21 mouse cellular contexts compared by ENCODE assay signal in genomic region chr7:97914833-97915516, GRCm38 (mm10). TPM values are rescaled to one million over a fixed set of nuclear protein-coding genes. Genes with fewer than 3 reads are reported as not detected.
DNase-seq lines count a peak whose midpoint lies in the region; ATAC-seq and TF ChIP-seq lines count a peak whose summit lies in the region.
"Had no signal": no experiment of that assay in that cellular context is flagged by ENCODE, and none has a peak within 500 bp of the region (broad histone marks: within the 10 kb centered on the region; RNA-seq: fewer than 3 reads in every experiment).

No protein-coding gene starts in this region.

- no peak overlapping the region for H3K27ac ChIP-seq in midbrain, postnatal 0 days (ENCODE audit: low read depth, low read length)
- H3K27ac ChIP-seq in midbrain, embryonic 11.5 days (ENCODE audit: low read depth, low read length) = no peak overlapping the region
- H3K27ac ChIP-seq: intestine, embryonic 15.5 days; limb, embryonic 13.5 days; midbrain, embryonic 12.5 days; stomach, embryonic 15.5 days had no signal

- DNase-seq in heart, adult 11 months = peak; percentile 39
- DNase-seq in heart, postnatal 36 days = no peak
- peak; percentile 32 for DNase-seq in midbrain, postnatal 0 days (ENCODE audit: low spot score)
- no peak for DNase-seq in midbrain, embryonic 11.5 days (ENCODE audit: low spot score, missing footprints)
- DNase-seq in cerebellum, adult 18-20 months = peak; percentile 26 to 42
- peak; percentile 1 for DNase-seq in fat pad, adult 2 months (ENCODE audit: extremely low read depth, low read depth, low spot score)
- no peak for DNase-seq in gastrocnemius, adult 8-10 months (ENCODE audit: low spot score in 2 of 2)
- DNase-seq in spleen, postnatal 10 days (ENCODE audit: low spot score in 2 of 2) = no peak
- DNase-seq: gastrocnemius, postnatal 25 days; kidney, postnatal 14 days; thymus, postnatal 14 days had no signal

- 70% methylated on average over 2 of the region's 2 CpGs for WGBS in midbrain, postnatal 0 days
- 94% methylated on average over 2 of the region's 2 CpGs for WGBS in midbrain, embryonic 11.5 days

- H3K27me3 ChIP-seq in midbrain, postnatal 0 days (ENCODE audit: insufficient read depth, low read length) = no peaks in the 10 kb centered on the region
- no peaks in the 10 kb centered on the region for H3K27me3 ChIP-seq in midbrain, embryonic 11.5 days (ENCODE audit: control insufficient read depth, insufficient read depth, low read length)
- H3K27me3 ChIP-seq: heart, embryonic 12.5 days; intestine, embryonic 15.5 days; limb, embryonic 13.5 days; midbrain, embryonic 12.5 days; stomach, embryonic 15.5 days had no signal

- intact Hi-C loops in heart, postnatal 36 days (cut with DNase I) = no loop called here

- peaks cover 16% of the 10 kb centered on the region for H3K36me3 ChIP-seq in midbrain, postnatal 0 days (ENCODE audit: insufficient read depth, low read length)
- H3K36me3 ChIP-seq in midbrain, embryonic 11.5 days (ENCODE audit: control insufficient read depth, insufficient read depth, low read length) = peaks cover 4% of the 10 kb centered on the region; the same call in 1 of the 2 replicates
- H3K36me3 ChIP-seq: heart, embryonic 12.5 days; intestine, embryonic 15.5 days; stomach, embryonic 15.5 days had no signal

- no peak for TF ChIP-seq CTCF in midbrain, postnatal 0 days (IDR thresholded peaks at IDR 0.05)

- H3K9me3 ChIP-seq in midbrain, postnatal 0 days (ENCODE audit: low read length) = no peaks in the 10 kb centered on the region
- no peaks in the 10 kb centered on the region for H3K9me3 ChIP-seq in midbrain, embryonic 11.5 days (ENCODE audit: control insufficient read depth, low read length)
- H3K9me3 ChIP-seq: heart, embryonic 12.5 days; intestine, embryonic 15.5 days; limb, embryonic 13.5 days; midbrain, embryonic 12.5 days; stomach, embryonic 15.5 days had no signal

- no peak overlapping the region for H3K4me2 ChIP-seq in midbrain, postnatal 0 days (ENCODE audit: low read depth, low read length, poor library complexity, severe bottlenecking)
- H3K4me2 ChIP-seq in midbrain, embryonic 11.5 days = no peak overlapping the region
- H3K4me2 ChIP-seq: heart, embryonic 12.5 days; intestine, embryonic 15.5 days; limb, embryonic 13.5 days; midbrain, embryonic 12.5 days; stomach, embryonic 15.5 days had no signal

- no peaks in the 10 kb centered on the region for H3K4me1 ChIP-seq in midbrain, postnatal 0 days (ENCODE audit: insufficient read depth, low read length)
- H3K4me1 ChIP-seq in midbrain, embryonic 11.5 days (ENCODE audit: control insufficient read depth, insufficient read depth, low read length) = no peaks in the 10 kb centered on the region
- H3K4me1 ChIP-seq: intestine, embryonic 15.5 days; limb, embryonic 13.5 days; midbrain, embryonic 12.5 days; stomach, embryonic 15.5 days had no signal

- no peak for ATAC-seq in midbrain, postnatal 0 days (ENCODE audit: low FRiP score)
- ATAC-seq in midbrain, embryonic 11.5 days (ENCODE audit: low FRiP score) = no peak
- ATAC-seq: activated CD4-positive, CD25-positive, alpha-beta regulatory T cell, adult 4 months; intestine, embryonic 15.5 days had no signal

- H3K4me3 ChIP-seq in midbrain, postnatal 0 days (ENCODE audit: low read depth, low read length) = no peak overlapping the region
- H3K4me3 ChIP-seq in midbrain, embryonic 11.5 days (ENCODE audit: low read depth, low read length) = no peak overlapping the region
- H3K4me3 ChIP-seq: heart, embryonic 12.5 days; intestine, embryonic 15.5 days; limb, embryonic 13.5 days; midbrain, embryonic 12.5 days; stomach, embryonic 15.5 days had no signal

- H3K9ac ChIP-seq in midbrain, postnatal 0 days (replicated peaks; ENCODE audit: low read length, poor library complexity, severe bottlenecking) = no peak overlapping the region
- H3K9ac ChIP-seq in midbrain, embryonic 11.5 days (ENCODE audit: low read length) = no peak overlapping the region
- H3K9ac ChIP-seq: heart, embryonic 12.5 days; intestine, embryonic 15.5 days; limb, embryonic 13.5 days; midbrain, embryonic 12.5 days; stomach, embryonic 15.5 days had no signal

RNA-seq across cellular contexts. Expression of gene Gdpd4, which starts 4.8 kb away (rescaled TPM):
- total RNA-seq in heart, postnatal 36 days (2021) = not detected
- 0.71 TPM in 1 of 2 replicates, not detected in the other for total RNA-seq in midbrain, postnatal 0 days (2014; rRNA removed)
- not detected in 2 replicates for polyA plus RNA-seq in midbrain, postnatal 0 days (2015; fragmentation: Nextera tagmentation; extraction: Ambion mirVana)
- polyA plus RNA-seq in midbrain, embryonic 11.5 days (2014; fragmentation: Nextera tagmentation; extraction: Ambion mirVana) = not detected in 2 replicates
- not detected for total RNA-seq in gastrocnemius, adult 8-10 months (2022)
- total RNA-seq: gastrocnemius, postnatal 25 days; hematopoietic stem cell, adult 5-6 weeks; layer of hippocampus, postnatal 25 days had no signal
- polyA plus RNA-seq: activated CD4-positive, CD25-positive, alpha-beta regulatory T cell, adult 4 months; heart, embryonic 12.5 days; intestine, embryonic 15.5 days; limb, embryonic 13.5 days; liver, embryonic 16.5 days; midbrain, embryonic 12.5 days; small intestine, adult 2 months; stomach, embryonic 15.5 days had no signal

Comparison
In these comparisons a context has a peak if more than half of its experiments do, and no peak if none do; other contexts are left out.
1. DNase-seq: peak in heart, adult 11 months (single experiment), midbrain, postnatal 0 days (single experiment), cerebellum, adult 18-20 months (2 of 2) and fat pad, adult 2 months (single experiment); none in heart, postnatal 36 days (0 of 2), midbrain, embryonic 11.5 days (single experiment), gastrocnemius, adult 8-10 months (0 of 2) and spleen, postnatal 10 days (0 of 2).